In the genomic region with DNA sequence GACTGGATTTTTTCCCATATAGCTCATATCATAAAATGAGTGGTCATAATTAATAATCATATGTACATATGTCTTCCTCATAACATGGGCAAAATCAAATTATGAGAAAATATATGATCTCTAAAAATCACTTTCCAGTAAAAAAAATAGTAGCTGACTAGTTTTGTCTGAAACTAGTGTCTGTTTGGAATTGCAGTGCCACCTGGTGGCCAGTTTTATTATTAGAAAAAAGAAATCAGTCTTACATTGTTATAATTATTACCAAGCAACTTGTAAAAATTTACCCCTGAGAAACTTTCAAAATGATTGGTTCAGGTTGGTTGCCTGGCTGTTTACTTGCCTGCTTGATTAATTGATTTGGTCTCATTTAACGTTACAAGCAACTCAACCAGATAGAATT, we compare ENCODE assay signal across 8 mouse cellular contexts. TPM values are rescaled to one million over a fixed set of nuclear protein-coding genes. Genes with fewer than 3 reads are reported as not detected.
DNase-seq lines count a peak whose midpoint lies in the region; ATAC-seq and TF ChIP-seq lines count a peak whose summit lies in the region.

No protein-coding gene starts in this region.

- H3K36me3 ChIP-seq in heart, adult 2 months (ENCODE audit: control insufficient read depth, insufficient read depth, low read length) = no peaks in the 10 kb centered on the region; the same call in 1 of the 2 replicates
- H3K36me3 ChIP-seq in heart, embryonic 12.5 days = peaks cover 46% of the 10 kb centered on the region

- ATAC-seq in heart, embryonic 12.5 days (ENCODE audit: insufficient number of reproducible peaks, low FRiP score) = no peak

- DNase-seq in heart, adult 2 months = no peak
- peak; percentile 10 for DNase-seq in right cerebral cortex, adult 18-20 months
- no peak for DNase-seq in right cerebral cortex, postnatal 36 days (ENCODE audit: low spot score in 2 of 2)
- DNase-seq in adipocyte (ENCODE audit: low spot score) = peak; percentile 84
- DNase-seq in heart, postnatal 4 days = peak; percentile 32
- DNase-seq in retina, adult 2 months (ENCODE audit: low read depth, low spot score) = peak; percentile 23
- no peak for DNase-seq in frontal cortex, postnatal 25 days (ENCODE audit: low spot score in 2 of 2)

- H3K4me2 ChIP-seq in heart, embryonic 12.5 days = no peak overlapping the region

- no peak overlapping the region for H3K27ac ChIP-seq in heart, adult 2 months
- no peak overlapping the region for H3K27ac ChIP-seq in heart, embryonic 12.5 days (ENCODE audit: poor library complexity, severe bottlenecking)

- H3K9me3 ChIP-seq in heart, embryonic 12.5 days (replicated peaks) = no peaks in the 10 kb centered on the region

- intact Hi-C loops in heart, adult 2 months (cut with DNase I) = loop anchor here (2.0 to 5.0 kb wide), 3 partner anchors 63 to 105 kb away; partner anchors contain the start of gene Rc3h2

- H3K9ac ChIP-seq in heart, adult 2 months (ENCODE audit: low read depth, low read length) = no peak overlapping the region
- H3K9ac ChIP-seq in heart, embryonic 12.5 days = no peak overlapping the region

- no peaks in the 10 kb centered on the region for H3K79me2 ChIP-seq in heart, adult 2 months (replicated peaks; ENCODE audit: control insufficient read depth, insufficient read depth, low read length)

- no peaks in the 10 kb centered on the region for H3K27me3 ChIP-seq in heart, adult 2 months (ENCODE audit: control insufficient read depth, insufficient read depth, low read length)
- H3K27me3 ChIP-seq in heart, embryonic 12.5 days (replicated peaks) = no peaks in the 10 kb centered on the region

- H3K4me1 ChIP-seq in heart, adult 2 months (ENCODE audit: control insufficient read depth, insufficient read depth, low read length) = no peaks in the 10 kb centered on the region
- H3K4me1 ChIP-seq in heart, embryonic 12.5 days (replicated peaks) = no peaks in the 10 kb centered on the region

- H3K4me3 ChIP-seq in heart, adult 2 months = no peak overlapping the region
- H3K4me3 ChIP-seq in heart, embryonic 12.5 days = no peak overlapping the region

- TF ChIP-seq EP300 in heart, adult 2 months (IDR thresholded peaks at IDR 0.05; ENCODE audit: insufficient read depth, low read depth, low read length) = no peak

- 91% methylated on average over 1 of the region's 1 CpGs for WGBS in heart, adult 2 months
- WGBS in heart, embryonic 12.5 days = 75% methylated on average over 1 of the region's 1 CpGs

- no peak for TF ChIP-seq POLR2A in heart, adult 2 months (IDR thresholded peaks at IDR 0.05; ENCODE audit: insufficient read depth, low read depth, low read length)

- peak; percentile 88; the same call in 1 of the 2 replicates for TF ChIP-seq CTCF in heart, adult 2 months (IDR thresholded peaks at IDR 0.05)

RNA-seq across cellular contexts. Expression of gene Gpr21, which starts 30.8 kb away (rescaled TPM):
- total RNA-seq in heart, adult 2 months (2021) = under 1 TPM; 0.63 to 0.73 TPM
- 0.37 and 0.50 TPM in 2 replicates for polyA plus RNA-seq in heart, adult 2 months (2012; rRNA removed)
- polyA plus RNA-seq in heart, embryonic 12.5 days (2016; fragmentation: Nextera tagmentation; extraction: Ambion mirVana) = 0.86 and 1.2 TPM in 2 replicates
- total RNA-seq in heart, postnatal 4 days (2021) = 1 to 10 TPM; 1.4 to 1.5 TPM

RNA-seq across cellular contexts. Expression of gene Rabgap1, which starts 42.3 kb away (rescaled TPM):
- 10 to 100 TPM; 36.9 to 43.8 TPM for total RNA-seq in heart, adult 2 months (2021)
- polyA plus RNA-seq in heart, adult 2 months (2012; rRNA removed) = 10.4 and 19.1 TPM in 2 replicates
- 37.2 and 39.2 TPM in 2 replicates for polyA plus RNA-seq in heart, embryonic 12.5 days (2016; fragmentation: Nextera tagmentation; extraction: Ambion mirVana)
- 10 to 100 TPM; 47.4 to 48.4 TPM for total RNA-seq in heart, postnatal 4 days (2021)

RNA-seq across cellular contexts. Expression of gene Zbtb6, which starts 42.4 kb away (rescaled TPM):
- 1 to 10 TPM; 4.4 to 4.6 TPM for total RNA-seq in heart, adult 2 months (2021)
- polyA plus RNA-seq in heart, adult 2 months (2012; rRNA removed) = 1.4 and 2.8 TPM in 2 replicates
- polyA plus RNA-seq in heart, embryonic 12.5 days (2016; fragmentation: Nextera tagmentation; extraction: Ambion mirVana) = 4.7 and 5.4 TPM in 2 replicates
- 1 to 10 TPM; 6.7 to 7.0 TPM for total RNA-seq in heart, postnatal 4 days (2021)

RNA-seq across cellular contexts. Expression of gene Zbtb26, which starts 42.4 kb away (rescaled TPM):
- 1 to 10 TPM; 4.4 to 5.0 TPM for total RNA-seq in heart, adult 2 months (2021)
- polyA plus RNA-seq in heart, adult 2 months (2012; rRNA removed) = 1.7 and 3.9 TPM in 2 replicates
- polyA plus RNA-seq in heart, embryonic 12.5 days (2016; fragmentation: Nextera tagmentation; extraction: Ambion mirVana) = 7.2 and 7.4 TPM in 2 replicates
- total RNA-seq in heart, postnatal 4 days (2021) = 1 to 10 TPM; 5.3 to 5.5 TPM

Comparison
In these comparisons a context has a peak if more than half of its experiments do, and no peak if none do; other contexts are left out.
1. DNase-seq: peak in right cerebral cortex, adult 18-20 months (single experiment), adipocyte (single experiment), heart, postnatal 4 days (single experiment) and retina, adult 2 months (single experiment); none in heart, adult 2 months (0 of 2), right cerebral cortex, postnatal 36 days (0 of 2) and frontal cortex, postnatal 25 days (0 of 2).